Mouse (Mus musculus) brain, embryonic 18.5 days (tissue): ENCODE measurements at regions not wholly inside any gene's neighbourhood (a gene's known extent, or its start where the extent isn't known, plus 50 kb on each side); places are given as distances from the start of the nearest gene placed in this dataset.

Source experiments
- DNase-seq: peaks from one replicate; pipeline ENCODE4 v3.0.0-alpha.2; 2012; ENCODE audit warnings: low read depth, low spot score

DNA sequence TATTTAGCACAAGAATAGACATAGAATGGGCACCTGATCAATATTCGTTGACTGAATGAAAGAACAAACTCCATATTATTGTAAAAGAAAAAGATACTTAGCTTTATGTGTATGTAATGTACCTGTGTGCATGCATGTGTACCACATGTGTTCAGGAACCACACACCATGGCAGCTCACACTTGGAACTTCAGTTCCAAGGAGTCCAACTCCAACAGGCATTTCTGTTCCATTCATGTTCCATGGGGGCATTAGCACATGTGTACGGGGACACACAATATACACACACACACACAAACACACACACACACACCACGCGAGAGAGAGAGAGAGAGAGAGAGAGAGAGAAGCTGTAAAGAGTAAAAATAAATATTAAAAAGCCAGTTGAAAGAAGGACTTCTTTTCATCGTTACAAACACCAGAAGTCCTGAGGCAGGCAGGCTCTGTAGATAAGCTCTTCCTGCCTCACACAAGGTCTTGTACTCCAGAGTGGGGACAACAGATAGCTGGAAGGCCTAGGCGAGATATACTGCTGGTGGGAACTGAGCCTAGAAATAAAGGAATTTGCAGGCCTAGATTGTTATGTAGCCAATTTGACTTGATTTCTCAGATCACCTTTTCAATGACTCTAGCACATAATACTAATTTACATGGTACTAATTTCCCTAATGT is 141.6 kb upstream of the Marcks start:
- no peak for DNase-seq

DNA sequence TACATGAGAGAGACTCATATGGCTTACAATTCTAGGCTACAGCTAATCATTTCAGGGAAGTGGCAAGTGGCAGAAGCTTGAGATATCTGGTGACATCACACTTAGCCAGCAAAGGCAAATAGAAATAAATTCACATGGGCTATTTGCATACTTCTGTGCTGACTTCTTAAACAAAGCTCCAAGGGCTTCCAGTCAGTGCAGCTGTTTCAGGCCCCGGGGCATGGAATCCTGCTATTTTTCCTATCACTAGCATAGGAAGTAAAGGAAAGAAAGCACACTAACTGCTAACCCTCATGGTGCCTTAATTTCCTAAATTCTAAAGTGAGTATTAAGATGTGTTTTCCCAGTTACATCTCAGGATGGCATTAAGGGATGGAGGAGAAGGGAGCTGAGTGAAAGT is 140.6 kb upstream of the Marcks start:
- DNase-seq = no peak

DNA sequence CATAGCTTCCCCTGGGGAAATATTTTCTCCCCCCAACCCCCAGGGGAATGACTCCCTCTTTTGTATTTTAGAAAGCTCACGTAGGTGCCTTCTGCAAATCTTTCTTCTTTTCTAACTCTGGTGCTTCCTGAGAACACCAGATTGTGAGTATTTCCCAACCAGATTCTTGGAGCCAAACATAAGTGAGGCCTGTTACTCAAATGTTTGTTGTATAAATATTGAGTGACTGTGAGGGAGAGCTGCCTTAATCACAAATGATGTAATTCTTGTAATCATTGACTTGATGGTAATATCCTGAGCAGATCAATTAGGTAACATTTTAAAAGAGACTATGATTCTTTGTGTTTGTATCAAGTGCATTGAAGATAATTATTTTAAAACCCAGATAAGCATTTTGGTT is 137.1 kb upstream of the Marcks start:
- no peak for DNase-seq

DNA sequence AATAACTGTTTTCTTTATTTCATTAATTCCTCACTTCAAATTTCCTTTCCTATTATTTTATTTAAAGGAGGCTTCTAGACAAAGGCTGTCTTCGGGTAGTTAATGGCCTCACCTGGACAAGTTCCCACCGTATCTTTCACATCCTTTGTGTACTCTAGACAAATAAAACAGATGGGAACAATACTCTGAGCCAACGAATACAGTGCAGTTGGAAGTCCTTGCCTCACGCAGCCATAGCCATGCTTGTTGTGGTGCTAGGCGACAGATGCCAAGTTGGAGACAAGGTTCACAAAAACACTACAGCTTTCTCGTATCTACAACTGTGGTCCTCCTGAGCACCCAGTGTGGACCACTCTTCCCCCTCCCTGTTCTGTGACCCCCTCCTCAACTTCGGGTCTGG is 136.6 kb upstream of the Marcks start:
- DNase-seq = no peak

DNA sequence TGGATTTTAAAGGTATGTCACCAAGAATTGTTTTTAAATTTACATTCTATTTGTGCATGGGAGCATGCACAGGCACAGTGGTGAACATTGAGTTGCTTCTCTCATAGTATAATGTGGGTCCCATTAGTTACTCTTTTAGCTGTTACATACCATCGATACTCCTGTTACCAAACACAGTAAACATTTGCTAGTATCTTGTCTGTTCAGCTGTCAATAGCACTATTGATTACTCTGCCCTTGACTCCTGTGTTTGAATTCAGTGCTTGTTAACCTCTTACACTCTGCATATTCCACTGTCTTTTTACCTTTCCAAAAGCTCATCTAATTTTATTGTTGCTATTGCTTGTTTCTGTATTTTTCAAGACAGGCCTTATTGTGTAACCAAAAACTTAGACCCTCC is 133.2 kb upstream of the Marcks start:
- DNase-seq = no peak

DNA sequence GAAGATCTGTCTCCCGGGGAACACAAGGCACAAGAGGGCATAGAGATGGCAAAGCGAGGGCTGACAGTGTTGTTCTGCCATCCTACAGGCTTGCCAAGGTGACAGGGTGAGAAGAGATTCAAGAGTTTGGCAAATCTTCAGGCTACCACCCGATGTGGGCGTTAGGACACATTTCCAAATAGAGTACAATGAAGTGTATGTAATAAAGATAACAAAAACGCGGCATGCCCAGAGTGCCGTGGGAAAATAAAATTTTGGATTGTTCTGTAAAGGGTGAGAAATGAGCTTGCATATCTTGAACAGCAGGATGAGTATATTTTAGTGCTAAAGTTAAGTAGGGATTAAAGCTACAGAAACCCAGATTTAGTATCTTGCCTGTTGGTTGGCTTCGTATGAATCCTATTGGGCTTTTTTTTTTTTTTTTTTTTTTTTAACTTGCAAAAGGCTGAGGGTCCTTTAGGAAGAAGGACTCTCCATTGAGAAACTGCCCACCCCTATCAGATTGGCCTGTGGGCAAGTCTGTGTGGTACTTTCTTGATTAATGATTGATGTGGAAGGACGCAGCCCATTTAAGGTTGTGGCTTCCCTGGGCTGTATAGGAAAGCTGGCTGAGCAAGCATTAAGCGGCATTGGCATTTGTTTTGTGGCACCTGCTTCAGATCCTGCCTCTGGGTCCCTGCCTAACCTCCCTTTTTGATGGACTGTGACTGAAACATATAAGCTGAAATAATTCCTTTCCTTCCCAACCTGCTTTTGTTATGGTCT is 131.7 kb upstream of the Marcks start:
- no peak for DNase-seq

DNA sequence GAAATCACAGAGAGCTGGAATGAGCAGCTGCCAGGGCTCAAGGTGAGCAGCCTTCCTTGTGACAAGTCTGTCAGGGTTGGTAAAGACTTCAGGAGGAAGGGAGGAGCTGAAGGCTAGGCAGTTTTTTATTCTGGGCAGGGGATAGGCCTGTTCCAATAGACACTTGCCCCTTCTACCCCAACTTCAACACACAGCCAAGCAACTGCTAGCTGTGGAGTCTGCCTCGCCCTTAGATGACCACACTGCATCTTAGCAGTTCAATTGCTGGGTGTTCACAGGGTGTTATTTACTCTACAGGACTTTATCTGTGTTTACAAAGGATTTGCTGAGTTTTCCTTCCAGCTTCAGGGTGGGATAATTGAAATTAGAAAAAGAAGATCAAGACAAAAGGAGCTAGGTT is 128.2 kb upstream of the Marcks start:
- DNase-seq = no peak

DNA sequence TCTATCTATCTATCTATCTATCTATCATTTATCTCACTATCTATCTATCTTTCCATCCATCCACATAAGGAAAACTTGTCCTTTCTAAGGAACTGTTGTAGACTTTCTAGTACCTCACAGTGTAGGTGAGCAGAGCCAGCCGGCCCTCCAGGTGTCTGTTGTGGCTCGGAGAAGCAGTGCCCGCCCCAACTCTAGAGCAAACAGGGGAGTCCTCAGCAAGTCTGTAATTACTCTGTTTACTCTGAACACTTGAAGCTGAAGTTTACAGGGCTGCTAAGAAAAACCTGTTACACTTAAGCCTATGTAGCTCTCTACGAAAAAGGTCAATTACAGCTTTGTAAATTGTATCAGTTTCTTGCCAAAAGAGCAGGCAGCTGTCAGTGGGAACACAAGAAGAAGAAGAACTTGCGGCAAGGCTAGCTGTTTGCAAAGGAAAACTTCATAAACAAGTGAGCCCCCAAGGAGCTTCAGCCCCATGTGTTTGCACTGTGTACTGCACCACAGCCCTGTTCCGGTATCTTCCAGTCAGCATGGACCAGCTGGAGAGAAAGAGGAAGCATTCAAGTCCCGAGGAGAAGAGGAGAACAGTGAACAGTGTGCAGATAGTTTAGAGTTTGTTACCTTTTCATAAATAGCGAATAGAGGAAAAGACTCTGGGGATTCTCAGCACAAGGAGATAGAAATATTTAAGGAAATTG is 122.2 kb upstream of the Marcks start:
- no peak for DNase-seq

DNA sequence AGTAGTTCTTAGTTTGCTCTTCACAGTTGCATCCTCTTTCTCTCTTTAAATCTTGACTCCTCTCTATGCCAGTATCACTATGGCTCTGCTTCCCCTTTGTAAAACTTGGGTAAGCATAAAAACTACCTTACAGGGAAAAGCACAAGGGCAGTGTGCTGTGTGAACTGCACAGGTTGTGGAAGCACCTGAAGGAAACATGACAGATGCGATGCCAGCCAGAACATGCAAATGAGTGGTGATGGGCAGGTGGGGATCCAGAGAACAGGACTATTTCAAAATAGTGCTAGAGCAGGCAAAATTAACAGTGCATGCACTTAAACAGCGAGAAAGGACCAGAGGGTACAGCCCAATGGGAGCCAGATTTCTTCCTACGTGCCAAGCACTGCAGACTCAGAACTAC is 120.5 kb upstream of the Marcks start:
- no peak for DNase-seq

DNA sequence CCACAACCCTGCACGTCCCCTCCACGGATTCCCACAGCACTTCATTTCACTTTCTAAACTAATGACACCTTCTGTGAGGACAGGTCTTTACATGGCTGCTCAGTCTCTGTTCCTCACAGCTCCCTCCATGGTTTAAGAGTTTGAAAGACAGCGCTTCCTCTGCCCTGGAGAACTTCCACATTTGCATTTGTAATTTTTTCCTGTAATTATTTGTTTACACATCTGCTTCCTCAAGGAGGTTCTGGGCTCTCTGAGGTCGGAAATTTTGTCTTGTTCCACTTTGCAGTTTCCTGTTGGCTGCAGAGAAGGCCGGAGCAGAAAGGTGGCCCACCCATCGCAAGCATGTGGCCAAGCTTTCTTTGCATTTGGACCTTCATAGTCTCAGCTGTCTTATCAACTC is 118.8 kb upstream of the Marcks start:
- DNase-seq = no peak

DNA sequence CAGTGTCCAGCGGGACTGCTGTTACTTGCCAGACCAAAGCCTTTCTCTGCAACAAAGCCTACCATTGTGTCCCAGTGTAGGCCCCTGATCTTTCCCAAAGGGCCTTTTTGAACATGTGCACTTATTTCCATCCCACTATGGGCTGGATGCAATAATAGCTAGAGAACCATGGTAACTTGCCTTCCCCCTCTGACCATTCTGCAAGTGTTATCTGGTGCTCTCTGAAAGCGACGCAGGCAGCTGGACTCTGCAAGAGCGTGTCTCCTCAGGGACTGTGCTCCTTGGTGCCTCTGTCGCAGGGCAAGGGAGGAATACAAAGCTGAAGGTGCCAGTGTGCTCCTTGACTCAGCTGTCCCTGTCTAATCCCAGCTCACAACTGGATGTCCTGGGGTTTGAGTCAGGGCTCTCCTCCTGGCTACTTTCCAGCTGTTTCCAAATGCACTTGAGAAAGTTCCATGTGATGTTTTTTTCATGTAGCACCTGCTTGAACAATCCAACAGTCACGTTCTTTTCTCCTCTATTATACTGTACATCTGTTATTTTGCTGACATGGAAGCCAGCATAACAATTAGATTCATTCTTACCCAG is 112.3 kb upstream of the Marcks start:
- no peak for DNase-seq

DNA sequence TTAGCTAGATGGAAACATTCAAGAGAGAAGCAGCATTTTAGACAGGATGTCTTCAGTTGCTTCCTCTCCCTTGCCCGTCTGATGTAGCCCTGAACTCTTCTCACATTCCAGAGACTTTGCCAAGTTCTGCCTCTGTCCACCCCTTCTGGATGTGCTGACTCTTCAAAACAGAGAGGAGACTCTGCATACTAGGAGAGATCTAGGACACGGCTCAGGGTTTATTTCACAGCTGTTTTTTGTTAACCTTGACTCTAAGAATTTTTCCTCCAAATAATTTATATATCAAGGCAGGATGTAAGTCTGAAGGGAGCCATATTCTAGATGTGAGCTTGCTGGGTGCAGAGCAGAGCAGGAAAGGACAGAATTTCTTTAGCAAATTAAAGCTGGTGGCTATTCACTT is 111.4 kb upstream of the Marcks start:
- no peak for DNase-seq

DNA sequence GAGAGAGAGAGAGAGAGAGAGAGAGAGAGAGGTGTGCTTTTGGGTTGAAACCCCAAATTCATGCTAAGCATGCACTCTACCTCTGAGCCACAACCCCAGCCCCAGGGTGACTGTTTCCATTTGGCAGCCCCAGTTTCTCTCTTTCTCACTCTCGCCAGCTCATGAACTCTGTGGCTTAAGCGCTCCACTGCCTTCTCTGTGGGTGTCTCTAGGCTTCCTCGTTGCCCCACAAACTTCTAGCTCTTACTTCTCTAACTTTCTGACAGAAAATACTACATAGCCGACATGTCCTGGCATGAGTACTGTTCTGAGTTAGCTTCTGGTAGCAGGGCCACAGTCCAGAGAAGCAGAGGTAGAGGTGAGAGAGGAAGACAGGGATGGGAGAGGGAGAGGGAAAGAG is 110.8 kb upstream of the Marcks start:
- no peak for DNase-seq

DNA sequence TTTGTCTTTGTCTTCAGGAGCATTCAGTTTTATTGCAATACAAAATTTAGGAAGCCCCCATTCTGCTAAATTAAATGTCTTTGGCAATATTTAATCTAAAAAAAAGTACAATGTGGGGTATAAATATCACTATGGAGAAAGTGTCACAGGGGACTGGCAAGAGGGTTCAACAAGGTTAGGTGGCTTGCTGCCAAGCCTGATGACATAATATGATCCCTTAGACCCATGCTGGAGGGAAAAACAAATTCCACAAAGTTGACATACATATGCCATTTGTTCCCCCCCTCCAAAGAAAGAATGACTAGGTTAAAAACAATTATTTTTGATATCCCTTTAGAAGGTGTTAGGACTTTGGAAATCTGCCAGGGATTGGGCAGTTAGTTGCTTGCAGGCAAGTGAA is 108.4 kb upstream of the Marcks start:
- no peak for DNase-seq

DNA sequence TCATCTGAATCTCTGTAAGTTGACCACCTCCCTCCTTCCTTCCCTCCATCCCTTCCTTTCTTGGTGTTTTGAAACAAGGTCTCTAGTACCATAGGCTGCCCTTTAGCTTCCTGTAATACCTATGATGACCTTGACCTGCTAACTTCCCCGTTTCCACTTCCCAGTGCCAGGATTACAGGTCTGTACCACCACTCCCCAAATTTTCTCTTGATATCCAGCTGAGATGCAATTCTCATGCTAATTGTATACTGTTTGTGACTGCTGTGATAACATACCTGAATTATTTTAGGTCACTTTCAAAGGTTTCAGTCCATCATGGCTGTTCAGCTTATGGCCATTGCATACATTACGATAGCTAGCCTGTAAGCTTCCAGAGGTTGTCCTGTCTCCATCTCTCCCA is 104.4 kb upstream of the Marcks start:
- DNase-seq = no peak

DNA sequence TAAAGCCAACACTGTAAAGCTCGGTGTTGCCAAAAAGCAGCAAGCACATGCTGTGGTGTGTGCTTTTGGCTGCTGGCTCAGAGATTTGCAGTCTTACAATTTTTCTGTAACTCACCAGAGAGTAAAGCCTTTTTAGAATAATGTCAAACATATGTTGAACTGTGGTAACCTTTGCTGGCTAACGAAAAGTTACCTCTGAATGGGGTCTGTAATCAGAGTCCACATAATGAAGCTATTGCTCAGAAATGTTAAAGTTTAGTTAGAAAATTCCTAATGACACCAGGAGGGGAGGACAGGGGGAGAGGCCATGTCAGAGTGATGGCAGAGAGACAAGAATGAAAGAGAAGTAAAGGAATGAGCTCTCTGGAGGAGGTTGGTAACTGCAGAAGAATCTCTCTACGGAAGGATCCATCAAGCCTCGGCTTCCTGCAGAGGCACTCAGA is 103.1 kb upstream of the Marcks start:
- DNase-seq = no peak

DNA sequence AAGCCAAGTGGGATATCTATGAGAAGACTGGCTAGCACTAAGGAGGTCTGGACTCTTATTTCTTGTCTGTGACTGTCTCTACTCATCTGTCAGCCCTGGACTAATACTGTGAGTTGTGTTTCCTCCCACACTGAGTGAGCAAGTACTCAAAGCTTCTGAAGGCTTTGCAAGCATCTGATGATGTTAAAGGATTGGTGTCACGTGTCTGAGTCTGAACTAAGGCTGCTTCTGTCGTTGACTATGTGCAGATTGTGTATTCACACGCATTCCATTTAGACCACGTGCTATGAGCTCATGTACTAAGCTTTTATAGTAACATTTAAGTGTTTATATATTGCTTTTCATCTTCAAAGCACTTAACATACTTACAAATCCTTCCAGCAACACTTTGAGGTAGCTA is 101.9 kb upstream of the Marcks start:
- DNase-seq = no peak

DNA sequence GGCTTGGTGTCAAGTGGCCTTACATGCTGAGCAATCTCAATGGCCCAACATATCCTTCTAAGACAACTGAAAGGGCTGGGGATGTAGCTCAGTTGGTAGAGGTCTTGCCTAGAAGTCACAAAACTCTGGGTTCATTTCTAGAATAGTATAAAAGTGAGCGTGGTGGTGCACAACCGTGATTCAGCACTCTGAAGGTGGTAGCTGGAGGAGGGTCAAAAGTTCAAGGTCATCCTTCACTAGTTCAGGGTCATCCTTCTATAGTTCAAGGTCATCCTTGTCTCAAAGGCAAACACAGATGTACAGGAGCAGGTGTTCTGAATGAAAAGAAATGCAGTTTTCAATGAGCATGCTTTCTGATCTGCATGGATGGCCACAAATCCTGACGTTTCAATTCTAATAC is 101.5 kb upstream of the Marcks start:
- DNase-seq = no peak

DNA sequence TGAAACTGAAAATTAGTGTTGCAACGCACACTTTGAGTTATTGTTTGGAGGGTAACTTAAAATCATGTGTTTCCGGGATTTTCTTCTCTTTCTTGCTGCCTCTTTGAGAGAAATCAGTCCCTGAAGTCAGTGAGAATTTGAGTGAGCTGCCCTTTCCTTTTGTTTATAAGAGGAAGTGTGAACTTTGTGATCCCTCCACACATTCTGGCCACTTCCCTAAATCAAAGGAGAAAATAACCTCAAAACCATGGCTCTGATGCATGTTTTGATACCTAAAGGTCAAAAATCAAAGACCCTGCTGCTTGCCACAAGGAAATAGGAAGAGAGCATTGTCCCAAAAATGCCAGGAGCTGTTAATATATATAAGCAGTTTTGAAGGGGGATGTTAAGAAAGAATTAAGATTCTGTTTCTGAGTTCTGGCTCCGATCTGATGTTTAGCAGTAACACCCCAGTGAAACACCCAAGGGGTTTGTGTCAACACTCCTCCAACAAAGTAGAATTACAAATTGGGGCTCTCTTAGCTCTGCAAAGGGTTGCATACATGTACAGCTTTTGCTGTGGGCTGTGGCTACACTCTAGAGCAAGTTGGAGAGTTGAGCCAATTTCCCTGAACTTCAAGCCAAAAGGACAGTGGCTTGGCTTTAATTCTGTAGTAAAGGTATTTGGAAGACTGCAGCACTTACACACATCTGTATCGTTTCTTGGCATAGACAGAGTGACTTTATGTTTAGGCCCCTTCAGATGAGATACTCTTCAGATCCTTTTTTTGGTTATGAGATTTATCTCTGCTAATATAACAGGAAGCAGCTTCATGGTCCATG is 97.5 kb upstream of the Marcks start:
- no peak for DNase-seq

DNA sequence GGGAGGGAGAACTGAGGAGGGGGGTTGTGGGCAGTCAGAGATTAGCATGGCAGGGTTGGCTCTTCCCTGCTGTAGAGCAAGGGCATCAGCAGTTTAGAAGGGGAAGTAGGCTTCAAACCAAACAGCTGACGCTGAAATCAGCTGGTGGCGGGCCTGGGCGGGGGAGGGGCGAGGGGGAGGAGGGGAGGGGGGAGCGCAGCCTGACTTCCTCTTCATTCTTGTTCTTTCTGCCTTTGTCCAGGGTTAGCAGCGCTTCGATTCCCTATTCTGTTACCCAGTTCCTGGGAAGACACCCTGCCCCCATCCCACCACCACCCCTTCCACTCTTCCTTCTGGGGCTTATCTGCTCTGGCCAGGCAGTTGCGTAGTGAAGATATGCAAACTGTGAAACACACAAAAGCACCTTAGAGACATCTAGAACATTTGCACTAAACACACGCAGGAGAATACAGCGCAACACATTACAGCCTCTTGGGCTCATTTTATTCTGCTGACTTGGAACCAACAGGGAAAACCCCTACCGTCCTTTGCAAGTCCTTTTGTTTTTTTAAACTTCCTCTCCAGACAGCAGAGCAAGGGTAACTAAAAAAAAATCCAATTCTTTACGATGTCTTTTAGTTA is 93.3 kb upstream of the Marcks start:
- DNase-seq = no peak

DNA sequence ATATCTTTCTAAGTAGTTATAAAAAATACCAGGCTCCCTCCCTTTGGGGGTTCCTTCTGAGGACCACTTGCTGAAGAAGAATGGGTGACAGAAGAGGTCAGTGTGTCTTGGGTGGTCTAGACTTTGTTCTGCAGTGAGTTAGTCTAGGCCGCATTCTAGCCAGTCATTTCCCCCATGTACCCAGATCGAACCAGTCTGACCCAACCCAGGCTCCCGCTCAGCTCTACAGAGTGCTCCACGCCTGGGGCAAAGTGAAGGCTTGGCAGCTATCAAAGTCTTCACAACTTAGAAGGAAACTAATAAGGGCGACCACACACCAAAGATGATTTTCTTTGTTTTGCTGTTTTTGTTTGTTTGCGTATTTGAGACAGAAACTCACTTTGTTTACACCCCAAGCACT is 92.4 kb upstream of the Marcks start:
- DNase-seq = no peak
